Mouse (Mus musculus) telencephalon, adult 2 months (tissue): ENCODE measurements at regions not wholly inside any gene's neighbourhood (a gene's known extent, or its start where the extent isn't known, plus 50 kb on each side); places are given as distances from the start of the nearest gene placed in this dataset.
"Not testable (repeated sequence)": the region's sequence is repeated elsewhere in the genome, so short reads cannot be mapped to it uniquely, and the experiment has no call there.

Source experiments
- DNase-seq: peaks from one replicate; pipeline ENCODE4 v3.0.0-alpha.2; 2011; ENCODE audit warnings: low read depth, low spot score

DNA sequence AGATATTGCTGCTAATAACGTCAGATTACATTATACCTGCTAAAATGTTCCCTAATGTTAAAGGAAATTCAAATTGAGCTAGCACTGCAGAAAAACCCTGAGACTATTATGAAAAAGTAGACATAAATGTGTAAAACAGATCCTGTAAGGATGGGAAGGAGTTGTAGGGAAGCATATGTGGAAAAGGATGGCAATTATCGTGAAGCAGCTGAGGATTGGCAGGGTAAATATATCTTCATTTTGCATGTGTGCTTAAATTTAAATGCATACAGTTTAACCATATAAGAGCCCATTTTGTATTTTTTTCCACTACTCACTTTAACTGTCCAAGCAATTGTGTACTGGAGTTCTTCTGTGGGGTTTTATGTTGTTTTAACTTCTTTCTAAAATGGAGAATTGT lies 1751.9 kb downstream of the Cntnap5b start:
- no peak for DNase-seq

DNA sequence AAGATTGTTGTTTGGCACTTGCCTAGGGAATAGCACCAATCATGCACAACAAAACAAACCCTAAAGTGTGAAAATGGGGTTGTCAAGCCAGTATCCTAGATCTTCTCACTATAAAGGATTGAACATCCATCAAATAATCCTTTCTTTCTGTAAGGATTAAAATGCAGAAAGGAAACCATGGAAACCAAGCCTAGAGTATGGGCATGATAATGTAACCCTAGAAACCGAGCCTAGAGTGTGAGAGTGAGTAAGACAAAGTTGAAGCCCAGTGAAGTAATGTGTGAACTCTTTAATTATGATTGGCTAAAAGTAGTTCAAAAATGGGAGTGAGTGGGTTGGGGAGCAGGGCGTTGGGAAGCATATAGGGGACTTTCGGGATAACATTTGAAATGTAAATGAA lies 1757.4 kb downstream of the Cntnap5b start:
- DNase-seq = no peak

DNA sequence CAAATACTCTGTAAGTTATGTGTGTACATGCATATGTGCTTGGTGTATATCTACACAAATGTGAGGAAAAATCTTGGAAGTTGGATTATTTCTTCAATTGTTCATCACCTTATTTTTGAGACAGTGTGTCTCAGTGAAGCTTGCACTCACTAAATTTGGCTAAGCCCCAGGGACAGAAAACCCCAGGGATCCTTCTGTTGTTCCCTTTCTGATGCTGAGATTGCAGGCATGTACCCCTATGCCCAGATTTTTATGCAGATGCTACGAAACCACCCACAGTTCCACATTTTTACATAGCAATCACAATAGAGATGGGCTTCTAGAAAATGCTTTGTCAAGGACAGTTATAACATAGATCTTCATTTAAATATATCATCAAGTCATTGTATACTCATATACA lies 1799.7 kb downstream of the Cntnap5b start:
- no peak for DNase-seq

DNA sequence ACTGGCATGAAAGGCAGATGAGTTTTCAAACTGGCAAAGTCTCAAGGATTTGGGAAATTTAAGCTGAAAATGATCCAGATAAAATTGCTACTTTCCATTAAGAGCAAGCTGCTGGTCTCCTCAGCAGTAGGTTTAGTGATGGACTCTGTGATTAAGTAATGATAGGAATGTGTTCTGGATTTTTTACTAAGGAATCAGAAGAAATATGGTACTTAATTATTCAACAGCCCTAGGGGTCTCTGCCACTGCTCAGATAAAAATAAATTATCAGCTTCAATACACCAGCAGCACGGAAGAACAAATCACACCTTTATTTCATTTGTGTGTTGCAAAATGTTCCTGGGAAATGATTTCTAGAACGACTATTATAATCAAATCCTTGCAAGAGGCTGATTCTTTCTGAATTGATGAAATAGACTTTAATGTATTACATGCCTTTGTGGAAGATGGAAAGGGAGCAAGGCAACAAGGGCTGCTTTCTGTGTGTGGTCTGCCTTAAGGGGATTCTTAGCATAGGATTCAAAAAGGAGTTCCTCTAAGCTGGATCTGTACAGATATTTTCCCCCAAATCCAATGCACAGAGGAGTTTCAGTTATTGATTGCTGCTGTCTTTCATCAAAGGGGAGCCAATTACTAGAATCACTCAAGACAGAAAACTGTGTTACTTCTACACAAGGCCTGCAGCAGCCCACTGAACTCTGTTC lies 1812.9 kb downstream of the Cntnap5b start:
- peak; percentile 15 for DNase-seq

DNA sequence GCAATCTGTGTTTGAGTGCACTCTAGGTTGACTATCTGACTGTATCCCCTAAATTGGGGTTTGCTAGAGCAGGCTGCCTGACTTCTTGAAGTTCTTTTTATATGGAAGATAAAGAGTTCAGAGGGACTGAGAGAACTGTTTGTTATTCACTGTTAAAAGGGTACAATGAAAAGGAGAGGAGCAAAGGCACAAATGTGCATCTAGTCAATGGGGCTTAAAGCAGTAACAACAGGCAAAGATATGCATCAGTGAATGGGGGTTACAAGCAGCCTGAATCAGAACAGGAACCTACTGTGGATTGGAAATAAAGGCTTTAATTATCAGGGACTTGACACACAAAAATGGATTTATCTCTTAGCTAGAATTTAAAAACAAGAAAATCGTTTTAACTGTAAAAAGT lies 1855.9 kb downstream of the Cntnap5b start:
- DNase-seq = no peak

DNA sequence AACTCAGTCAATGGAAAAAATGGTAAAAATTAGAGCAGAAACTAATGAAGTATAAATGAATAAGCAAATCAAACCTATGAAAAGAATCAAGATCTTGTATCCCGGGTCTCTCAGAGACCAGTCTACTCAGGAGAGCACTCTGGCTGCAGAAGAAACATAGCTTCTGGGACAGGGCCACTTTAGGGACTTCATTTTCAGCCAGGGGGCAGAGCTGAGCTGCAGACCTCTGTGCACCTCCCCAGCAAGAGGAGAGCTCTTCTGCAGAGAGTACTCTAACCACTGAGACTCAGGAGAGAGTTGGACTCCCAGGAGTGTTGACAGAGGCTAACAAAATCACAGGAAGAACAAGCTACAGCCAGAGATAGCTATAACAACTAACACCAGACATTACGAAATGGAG lies 1856.4 kb downstream of the Cntnap5b start:
- no peak for DNase-seq

DNA sequence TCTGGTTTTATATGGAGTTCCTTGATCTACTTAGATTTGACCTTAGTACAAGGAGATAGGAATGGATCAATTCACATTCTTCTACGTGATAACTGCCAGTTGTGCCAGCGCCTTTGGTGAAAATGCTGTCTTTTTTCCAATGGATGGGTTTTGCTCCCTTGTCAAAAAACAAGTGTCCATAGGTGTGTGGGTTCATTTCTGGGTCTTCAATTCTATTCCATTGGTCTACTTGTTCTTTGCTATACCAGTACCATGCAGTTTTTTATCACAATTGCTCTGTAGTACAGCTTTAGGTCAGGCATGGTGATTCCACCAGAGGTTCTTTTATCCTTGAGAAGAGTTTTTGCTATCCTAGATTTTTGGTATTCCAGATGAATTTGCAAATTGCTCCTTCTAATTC lies 1891.7 kb downstream of the Cntnap5b start:
- not testable (repeated sequence) for DNase-seq

DNA sequence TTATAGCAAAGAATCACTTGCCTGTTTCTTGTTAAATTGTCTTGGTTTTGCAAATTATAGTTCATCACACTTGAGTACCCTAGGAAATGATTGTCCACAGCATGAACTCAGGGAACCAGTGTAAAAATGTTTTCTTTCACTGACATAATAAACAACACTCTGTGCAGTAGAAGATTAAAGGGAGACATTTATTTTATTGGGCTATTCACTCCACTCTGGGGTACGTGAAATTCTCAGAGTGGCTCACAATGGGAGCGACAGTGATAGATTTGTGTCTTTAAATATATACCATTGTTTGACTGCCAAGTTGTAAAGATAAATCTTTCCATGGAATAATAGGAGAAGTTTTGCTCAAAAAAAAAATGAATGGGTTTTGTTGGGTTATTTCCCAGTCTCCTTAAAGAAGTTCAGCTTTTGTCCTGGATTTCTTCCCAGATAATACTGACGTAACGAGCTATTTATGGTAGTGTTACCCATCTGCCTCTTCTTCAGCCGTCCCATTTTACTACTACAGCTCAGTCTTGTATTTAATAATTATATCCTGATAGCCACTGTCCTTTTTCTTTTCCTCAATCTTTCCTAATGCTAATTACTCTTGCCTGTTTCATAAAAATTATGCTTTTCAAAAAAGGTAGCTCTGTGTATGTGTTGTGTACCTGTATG lies 1911.3 kb downstream of the Cntnap5b start:
- peak; percentile 27 for DNase-seq

DNA sequence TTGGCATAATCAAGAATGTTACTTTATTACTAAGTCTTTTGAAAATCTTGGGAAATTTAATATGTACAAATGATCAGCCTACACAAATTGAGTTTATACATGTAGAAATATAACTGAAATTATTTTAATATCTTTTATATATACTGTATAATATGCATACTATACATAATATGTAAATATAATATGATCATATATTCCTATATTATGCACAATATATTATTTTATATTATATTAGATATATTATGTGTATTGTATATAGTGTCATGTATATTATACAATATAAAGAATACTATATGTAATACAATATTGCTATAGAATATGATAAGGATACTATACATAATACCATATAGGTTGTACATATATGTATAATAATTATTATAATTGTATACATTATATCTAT lies 1912.4 kb downstream of the Cntnap5b start:
- no peak for DNase-seq
